Mouse (Mus musculus): ENCODE results near the gene Plxna2.
A peak's percentile ranks its signal among the peaks of the same experiment; 100 is the strongest.

The Plxna2 gene

GRCm38 (mm10) chr1:194714138-194715031 is 96.4 kb downstream of the Plxna2 start:
- no peak for DNase-seq (ENCODE audit: low read depth)

DNA sequence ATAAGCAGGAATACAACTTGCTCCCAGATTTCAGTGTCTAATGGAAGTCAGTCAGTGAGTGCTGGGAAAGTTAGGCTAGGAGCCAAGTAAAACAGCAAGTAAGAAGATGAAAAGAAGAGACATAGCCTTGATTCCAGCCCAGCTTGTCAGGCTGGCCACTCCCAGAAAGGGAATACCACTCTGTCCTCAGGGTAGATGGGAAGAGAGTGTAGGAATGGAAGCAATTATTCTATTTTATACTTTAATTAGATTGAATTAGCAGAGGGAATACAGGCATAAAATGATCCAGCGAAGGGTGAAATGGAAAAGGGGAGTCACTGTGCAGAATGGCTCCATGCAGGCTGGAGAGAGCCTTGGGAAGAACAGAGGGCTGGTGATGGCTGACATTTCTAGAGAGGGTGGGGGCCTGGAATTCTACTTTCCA is 99.4 kb downstream of the Plxna2 start:
- no peak for DNase-seq (ENCODE audit: low read depth)

DNA sequence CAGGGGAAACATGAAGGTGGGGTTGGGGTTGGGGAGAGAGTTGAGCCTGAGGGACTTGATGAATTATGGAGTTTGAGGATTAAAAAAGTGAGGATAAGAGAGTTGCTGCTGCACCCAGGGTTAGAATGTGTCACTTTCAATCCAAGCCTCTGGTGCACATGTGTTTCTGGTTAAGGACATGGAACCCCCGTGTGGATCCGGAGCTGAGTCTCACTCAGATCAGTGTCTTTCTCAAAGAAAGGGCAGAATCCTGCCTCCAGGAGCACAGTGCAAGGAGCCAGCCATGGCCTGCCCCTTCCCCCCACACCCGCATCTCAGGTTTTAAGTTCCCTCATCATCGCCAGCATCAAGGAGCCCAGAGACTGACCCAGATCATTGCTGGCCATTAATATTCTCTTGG is 102.4 kb downstream of the Plxna2 start:
- DNase-seq (ENCODE audit: low read depth), result no peak

DNA sequence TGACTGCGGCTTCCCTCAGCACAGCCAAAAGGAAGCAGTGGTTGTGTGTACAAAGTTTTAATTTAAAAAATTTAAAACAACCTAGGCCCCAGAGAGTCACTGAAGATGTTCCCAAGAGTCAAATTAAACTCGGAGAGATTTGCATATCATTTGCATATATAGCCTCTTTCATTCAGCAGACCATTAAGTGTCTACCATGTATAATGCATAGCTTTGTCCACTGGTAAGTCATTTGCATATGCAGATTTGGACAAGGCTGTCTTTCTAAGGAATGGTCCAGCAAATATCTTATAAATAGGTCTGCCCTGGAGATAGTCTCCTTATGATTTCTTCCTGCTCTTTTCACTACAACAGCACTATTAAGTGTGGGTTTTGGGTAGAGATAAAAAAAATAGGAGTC is 103.2 kb downstream of the Plxna2 start:
- no peak for DNase-seq (ENCODE audit: low read depth)

DNA sequence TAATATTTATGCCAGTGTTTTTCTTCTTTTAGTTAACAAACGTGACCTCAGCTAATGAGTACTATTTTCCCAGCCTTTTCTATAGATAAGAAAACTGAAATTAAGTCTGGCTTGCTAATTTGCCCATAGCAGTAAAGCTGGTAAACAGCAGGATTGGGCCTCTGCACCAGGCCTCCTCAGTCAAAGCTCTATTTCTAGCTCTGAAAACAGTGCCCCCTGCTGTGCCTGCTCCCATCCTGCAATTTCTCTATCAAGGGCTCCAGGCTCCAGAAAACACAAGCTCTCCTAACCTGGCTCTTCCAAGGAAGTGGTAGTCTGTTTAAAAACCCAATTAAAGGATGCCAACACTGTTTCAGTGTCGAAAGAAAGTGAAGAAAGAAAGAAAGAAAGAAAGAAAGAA is 104.3 kb downstream of the Plxna2 start:
- no peak for DNase-seq (ENCODE audit: low read depth)

DNA sequence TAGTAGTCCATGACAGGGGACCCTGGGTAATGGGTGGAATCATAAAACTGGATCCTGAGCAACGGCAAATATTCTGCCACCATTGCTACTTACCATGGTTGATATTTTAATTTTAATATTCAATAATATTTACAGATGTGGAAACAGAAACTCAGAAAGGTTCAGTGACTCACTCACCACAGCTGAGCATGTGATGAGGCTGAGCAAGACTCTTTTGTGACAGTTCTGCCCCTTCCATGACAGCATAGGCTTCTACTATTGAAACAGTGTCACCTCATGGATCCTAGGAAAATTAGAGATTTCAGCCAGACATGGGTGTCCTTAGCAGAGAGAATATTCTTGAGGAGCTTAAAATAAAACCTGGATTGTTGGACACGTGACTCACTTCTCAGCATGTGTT is 116.8 kb downstream of the Plxna2 start:
- no peak for DNase-seq (ENCODE audit: low read depth)

DNA sequence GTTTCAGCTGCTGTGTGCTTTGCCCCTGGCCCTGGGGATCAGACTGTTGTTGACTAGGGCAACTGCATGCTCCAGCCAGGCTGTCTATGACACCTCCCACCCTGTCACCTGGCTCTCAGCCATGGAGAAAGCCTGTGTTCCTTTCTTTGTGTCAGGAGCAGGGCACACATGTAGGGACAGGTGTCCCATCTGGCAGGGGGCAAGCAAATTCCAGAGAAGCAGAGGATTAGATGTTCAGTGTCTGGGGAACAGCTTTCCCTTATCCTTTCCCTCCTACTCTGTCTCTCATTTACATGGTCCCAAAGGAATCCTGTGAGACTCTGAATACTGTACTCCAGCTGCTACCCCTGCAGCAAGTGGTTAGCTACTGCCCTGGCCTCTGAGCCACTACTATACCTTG is 121.9 kb downstream of the Plxna2 start:
- no peak for DNase-seq (ENCODE audit: low read depth)

GRCm38 (mm10) chr1:194742901-194743422 is 124.9 kb downstream of the Plxna2 start:
- DNase-seq (ENCODE audit: low read depth), result no peak

GRCm38 (mm10) chr1:194745177-194745934 is 127.3 kb downstream of the Plxna2 start:
- DNase-seq (ENCODE audit: low read depth), result no peak

GRCm38 (mm10) chr1:194746332-194747249 is 128.6 kb downstream of the Plxna2 start:
- no peak for DNase-seq (ENCODE audit: low read depth)

- no peak for DNase-seq (ENCODE audit: low read depth)
These were observed 129.2 kb downstream of the Plxna2 start for GRCm38 (mm10) chr1:194747258-194747657.

DNA sequence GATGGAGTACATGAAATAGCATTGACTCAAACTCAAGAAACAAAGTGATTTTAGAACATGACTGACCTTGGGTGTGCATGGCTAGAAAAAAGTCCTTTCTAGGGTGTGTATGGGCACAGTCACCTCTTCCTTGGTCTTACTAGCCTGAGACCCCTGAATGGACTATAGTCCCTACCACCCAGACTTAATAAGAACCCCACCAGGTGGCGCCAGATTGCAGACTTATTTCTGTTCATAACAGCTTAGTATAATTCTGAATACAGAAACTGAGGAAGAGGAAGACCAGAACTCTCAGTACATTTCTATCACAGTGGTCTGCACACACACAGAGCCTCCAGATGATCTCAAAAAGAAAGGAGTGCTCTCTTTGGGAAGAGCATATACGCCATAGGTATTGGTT is 135.2 kb downstream of the Plxna2 start:
- peak; percentile 3 for DNase-seq (ENCODE audit: low read depth)

GRCm38 (mm10) chr1:194756001-194756400 is 138.0 kb downstream of the Plxna2 start:
- DNase-seq (ENCODE audit: low read depth), result no peak

DNA sequence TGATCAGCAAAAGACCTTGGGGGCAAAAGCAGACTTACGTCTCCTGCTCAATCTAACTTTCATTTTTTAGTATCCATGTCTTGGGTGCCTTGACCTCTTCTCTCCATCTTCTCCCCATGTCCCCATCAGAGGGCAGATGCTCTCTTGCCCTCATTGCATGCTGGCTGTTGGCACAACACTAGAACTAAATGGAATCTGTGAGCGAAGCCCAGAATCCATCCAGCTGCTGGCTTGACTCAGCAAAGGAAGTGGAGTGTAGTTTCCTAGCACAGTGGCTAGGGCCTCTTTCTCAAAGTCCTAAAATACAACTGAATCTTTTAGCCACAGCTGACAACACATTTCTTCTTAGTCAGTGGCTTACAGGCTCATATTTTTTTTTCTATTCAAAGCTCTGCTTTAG is 138.4 kb downstream of the Plxna2 start:
- DNase-seq (ENCODE audit: low read depth), result no peak

- no peak for DNase-seq (ENCODE audit: low read depth)
These were observed 138.8 kb downstream of the Plxna2 start for GRCm38 (mm10) chr1:194756863-194757262.

- DNase-seq (ENCODE audit: low read depth), result peak; percentile 4
These were observed 143.6 kb downstream of the Plxna2 start for GRCm38 (mm10) chr1:194761432-194762212.

GRCm38 (mm10) chr1:194762896-194763295 is 144.9 kb downstream of the Plxna2 start:
- DNase-seq (ENCODE audit: low read depth), result no peak

DNA sequence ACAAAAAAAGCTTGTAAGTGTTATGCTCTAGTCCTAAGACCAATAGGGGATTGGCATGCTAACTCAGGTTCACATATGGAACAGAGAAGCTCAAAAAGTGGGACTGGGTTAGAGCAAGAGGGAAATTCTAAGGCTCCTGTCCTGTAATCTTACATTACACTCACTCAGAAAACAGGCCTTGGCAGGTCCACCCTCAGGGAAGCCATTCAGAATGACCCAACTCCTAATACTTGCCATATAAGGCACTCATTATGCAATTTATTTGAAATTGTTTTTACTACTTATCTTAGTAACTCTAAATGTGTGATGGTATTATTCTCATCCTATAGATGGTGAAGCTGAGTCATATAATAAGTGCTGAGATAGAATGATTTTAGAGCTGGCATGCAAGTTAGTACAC is 146.9 kb downstream of the Plxna2 start:
- DNase-seq (ENCODE audit: low read depth), result no peak

- DNase-seq (ENCODE audit: low read depth), result no peak
These were observed 150.8 kb downstream of the Plxna2 start for GRCm38 (mm10) chr1:194768799-194769198.

DNA sequence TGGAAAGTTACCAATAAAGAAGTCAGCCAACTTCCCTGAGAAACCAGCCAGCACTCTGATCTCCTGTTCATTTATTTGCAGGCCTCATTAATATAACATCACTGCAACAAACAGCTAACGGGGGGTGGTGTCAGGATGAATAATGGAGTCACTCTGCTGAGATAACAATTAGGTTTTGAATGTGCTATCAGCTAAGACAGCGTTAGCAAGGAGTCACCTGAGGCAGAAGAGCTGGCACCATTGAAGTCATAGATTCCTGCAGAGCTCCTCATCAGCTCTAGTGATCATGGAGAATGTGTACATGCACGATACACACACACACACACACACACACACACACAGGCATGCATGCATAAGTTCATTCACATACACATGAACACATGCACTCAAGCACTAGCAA is 154.0 kb downstream of the Plxna2 start:
- no peak for DNase-seq (ENCODE audit: low read depth)

GRCm38 (mm10) chr1:194773899-194774298 is 155.9 kb downstream of the Plxna2 start:
- no peak for DNase-seq (ENCODE audit: low read depth)

Measured in induced T-regulatory cell, adult 2 months (primary cell).